Mouse (Mus musculus): ENCODE measurements around the gene Tmem120b. TPM values are rescaled to one million over a fixed set of nuclear protein-coding genes. Genes with fewer than 3 reads are reported as not detected.

Tmem120b gene
- total RNA-seq (2012; rRNA removed) (4.3 and 6.8 TPM in 2 replicates), polyA plus RNA-seq (2012; ENCODE audit: insufficient read depth in 1 of 2, insufficient read length in 2 of 2, low read depth in 1 of 2, low replicate concordance in 2 of 2, missing spikeins in 1 of 2) (1 to 10 TPM in 1 of 2 experiments, not detected in 1; 5.6 TPM)

DNA sequence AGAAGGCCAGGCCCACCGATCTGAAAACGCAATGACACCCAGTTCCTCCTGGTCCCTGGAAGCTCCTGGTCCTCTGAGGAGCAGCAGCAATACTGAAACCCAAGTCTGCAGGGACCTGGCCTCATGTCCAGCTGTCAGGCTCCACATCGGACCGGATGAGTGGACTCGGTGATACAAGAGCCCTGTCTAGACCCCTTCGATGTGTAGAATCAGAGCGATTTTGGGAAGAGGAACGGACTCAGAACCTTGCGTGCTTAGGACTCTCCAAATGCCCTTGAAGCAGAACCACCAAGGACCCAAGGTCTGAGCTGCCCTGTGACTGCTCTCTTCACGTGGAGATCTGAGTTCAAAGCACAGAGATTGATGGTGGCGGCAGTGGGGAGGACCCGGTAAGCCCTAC is at the start of gene Tmem120b:
Gene Tmem120b, plus strand, starts transcription at position 301 of the 400 bp plus-strand sequence.
- no peak for TF ChIP-seq TBP (IDR thresholded peaks at IDR 0.05; ENCODE audit: low read depth, low read length)
- no peak for TF ChIP-seq ELF1 (IDR thresholded peaks at IDR 0.05; ENCODE audit: low read depth, low read length)
- TF ChIP-seq JUND (IDR thresholded peaks at IDR 0.05; ENCODE audit: low read depth, low read length): no peak
- TF ChIP-seq CTCF (IDR thresholded peaks at IDR 0.05 in 2 of 3, conservative IDR thresholded peaks at IDR 0.05 in 1 of 3; ENCODE audit: control insufficient read depth in 1 of 3, insufficient read depth in 1 of 3, low read depth in 2 of 3, low read length in 3 of 3, poor library complexity in 1 of 3, severe bottlenecking in 1 of 3): no peak
- no peak for TF ChIP-seq MYC (IDR thresholded peaks at IDR 0.05; ENCODE audit: low read depth, low read length)
- TF ChIP-seq RCOR1 (IDR thresholded peaks at IDR 0.05; ENCODE audit: low read depth, low read length): no peak
- no peak for TF ChIP-seq MXI1 (IDR thresholded peaks at IDR 0.05; ENCODE audit: low read depth, low read length)
- peak; percentile 21 for DNase-seq (ENCODE audit: low read depth, low spot score)
- H3K27me3 ChIP-seq (ENCODE audit: control insufficient read depth in 1 of 2, insufficient read depth in 2 of 2, low read length in 2 of 2): no peaks in the 10 kb centered on the region
- H3K4me3 ChIP-seq (ENCODE audit: control insufficient read depth in 1 of 2, insufficient read depth in 1 of 2, low read depth in 2 of 2, low read length in 2 of 2): 0 out of 4 replicates have a peak within 1 kb of the TSS, but pooled peaks have one; percentile 1 to 18
- H3K9ac ChIP-seq (ENCODE audit: control insufficient read depth, low read depth, low read length, poor library complexity, severe bottlenecking): peak within 1 kb of the TSS; percentile 49
- H3K79me2 ChIP-seq (ENCODE audit: control insufficient read depth, insufficient read depth, low read length, poor library complexity): no peaks in the 10 kb centered on the region
- H3K4me1 ChIP-seq (ENCODE audit: control insufficient read depth in 1 of 2, insufficient read depth in 2 of 2, low read length in 2 of 2): peaks cover 0 to 6% of the 10 kb centered on the region in 2 experiments; a peak in 1 of 4 replicates
- H3K36me3 ChIP-seq (ENCODE audit: control insufficient read depth in 1 of 2, insufficient read depth in 2 of 2, low read length in 2 of 2): peaks cover 0 to 4% of the 10 kb centered on the region in 2 experiments; a peak in 1 of 4 replicates
- H3K27ac ChIP-seq (ENCODE audit: control insufficient read depth, low read depth, low read length): peak within 1 kb of the TSS; percentile 58
- H3K9me3 ChIP-seq (replicated peaks; ENCODE audit: insufficient read depth, low read length): no peaks in the 10 kb centered on the region

DNA sequence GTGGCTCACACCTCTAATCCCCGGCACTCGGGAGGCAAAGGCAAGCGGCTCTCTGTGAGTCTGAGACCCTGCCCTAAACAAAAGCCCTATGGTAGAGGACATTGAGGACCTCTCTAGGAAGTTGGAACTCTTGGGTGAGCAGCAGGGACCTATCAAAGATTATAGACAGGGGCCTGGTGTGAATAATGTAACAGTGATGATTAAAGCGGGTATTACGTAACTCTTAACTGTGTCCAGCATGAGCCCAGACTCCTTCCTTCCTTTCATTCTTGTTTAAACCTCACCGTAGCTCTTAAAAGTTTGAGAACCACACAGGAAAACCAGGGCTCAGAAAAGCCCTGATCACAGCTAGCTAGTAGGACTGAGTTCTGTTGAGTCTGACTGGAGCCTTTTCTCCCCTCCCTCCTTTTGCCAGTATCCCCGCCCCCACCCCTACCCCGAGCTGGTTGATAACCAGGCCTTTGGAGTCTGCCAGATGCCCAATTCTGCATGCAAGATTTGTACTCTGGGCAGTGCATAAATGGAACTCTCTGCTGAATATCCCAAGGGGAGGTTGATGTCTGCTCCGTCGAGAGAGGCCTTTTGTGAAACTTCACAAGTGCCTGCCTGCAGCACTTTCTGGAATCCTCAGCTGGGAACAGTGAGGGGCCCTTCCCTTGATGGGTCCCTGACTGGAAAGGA is 48.7 kb upstream of the Tmem120b start:
- H3K79me2 ChIP-seq (ENCODE audit: control insufficient read depth, insufficient read depth, low read length, poor library complexity): peaks cover 6% of the 10 kb centered on the region
- peaks cover 0 to 6% of the 10 kb centered on the region in 2 experiments; a peak in 2 of 4 replicates for H3K4me1 ChIP-seq (ENCODE audit: control insufficient read depth in 1 of 2, insufficient read depth in 2 of 2, low read length in 2 of 2)
- no peak overlapping the region for H3K27ac ChIP-seq (ENCODE audit: control insufficient read depth, low read depth, low read length)
- H3K36me3 ChIP-seq (ENCODE audit: control insufficient read depth in 1 of 2, insufficient read depth in 2 of 2, low read length in 2 of 2): peaks cover 0 to 6% of the 10 kb centered on the region in 2 experiments; a peak in 2 of 4 replicates
- H3K9ac ChIP-seq (ENCODE audit: control insufficient read depth, low read depth, low read length, poor library complexity, severe bottlenecking): no peak overlapping the region
- H3K27me3 ChIP-seq (ENCODE audit: control insufficient read depth in 1 of 2, insufficient read depth in 2 of 2, low read length in 2 of 2): no peaks in the 10 kb centered on the region
- H3K9me3 ChIP-seq (replicated peaks; ENCODE audit: insufficient read depth, low read length): no peaks in the 10 kb centered on the region
- H3K4me3 ChIP-seq (ENCODE audit: control insufficient read depth in 1 of 2, insufficient read depth in 1 of 2, low read depth in 2 of 2, low read length in 2 of 2): no peak overlapping the region
- TF ChIP-seq ZKSCAN1 (IDR thresholded peaks at IDR 0.05; ENCODE audit: low read depth, low read length) (no peak), GABPA (IDR thresholded peaks at IDR 0.05; ENCODE audit: low read depth, low read length) (no peak)
- DNase-seq (ENCODE audit: low read depth, low spot score): no peak

DNA sequence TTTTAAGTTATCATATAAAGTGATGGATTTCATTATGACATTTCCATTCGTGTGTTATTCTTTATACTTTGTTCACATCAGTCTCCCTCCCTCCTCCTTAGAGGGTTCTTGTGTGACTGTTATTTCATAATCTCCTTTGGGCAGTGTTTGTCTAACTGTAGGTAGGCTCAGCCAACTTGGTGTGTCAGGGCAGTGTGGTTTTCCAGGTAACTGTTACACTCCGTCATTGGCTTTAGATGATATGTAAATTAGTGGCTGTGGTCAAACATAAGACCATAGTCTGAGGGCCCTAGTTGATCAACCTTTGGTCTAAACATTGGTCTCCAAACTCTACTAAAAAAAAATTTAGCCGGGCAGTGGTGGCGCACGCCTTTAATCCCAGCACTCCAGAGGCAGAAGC is 47.8 kb upstream of the Tmem120b start:
- Histone ChIP-seq H3K4me3 (ENCODE audit: control insufficient read depth in 1 of 2, insufficient read depth in 1 of 2, low read depth in 2 of 2, low read length in 2 of 2) (no peak overlapping the region), H3K4me1 (ENCODE audit: control insufficient read depth in 1 of 2, insufficient read depth in 2 of 2, low read length in 2 of 2) (peaks cover 0 to 11% of the 10 kb centered on the region in 2 experiments; a peak in 2 of 4 replicates), H3K9me3 (replicated peaks; ENCODE audit: insufficient read depth, low read length) (no peaks in the 10 kb centered on the region), H3K27me3 (ENCODE audit: control insufficient read depth in 1 of 2, insufficient read depth in 2 of 2, low read length in 2 of 2) (no peaks in the 10 kb centered on the region), H3K36me3 (ENCODE audit: control insufficient read depth in 1 of 2, insufficient read depth in 2 of 2, low read length in 2 of 2) (peaks cover 0 to 10% of the 10 kb centered on the region in 2 experiments; a peak in 2 of 4 replicates), H3K9ac (ENCODE audit: control insufficient read depth, low read depth, low read length, poor library complexity, severe bottlenecking) (no peak overlapping the region), H3K27ac (ENCODE audit: control insufficient read depth, low read depth, low read length) (no peak overlapping the region), H3K79me2 (ENCODE audit: control insufficient read depth, insufficient read depth, low read length, poor library complexity) (peaks cover 3% of the 10 kb centered on the region)
- TF ChIP-seq RCOR1 (IDR thresholded peaks at IDR 0.05; ENCODE audit: low read depth, low read length) (no peak), POLR2A (IDR thresholded peaks at IDR 0.05; ENCODE audit: control insufficient read depth in 1 of 2, insufficient read depth in 1 of 2, low read depth in 1 of 2, low read length in 2 of 2, poor library complexity in 1 of 2) (no peak), MXI1 (IDR thresholded peaks at IDR 0.05; ENCODE audit: low read depth, low read length) (no peak), RAD21 (IDR thresholded peaks at IDR 0.05; ENCODE audit: low read depth, low read length) (no peak), EP300 (IDR thresholded peaks at IDR 0.05; ENCODE audit: low read depth in 1 of 2, low read length in 2 of 2) (no peak), TCF12 (IDR thresholded peaks at IDR 0.05; ENCODE audit: low read depth, low read length) (no peak), JUND (IDR thresholded peaks at IDR 0.05; ENCODE audit: low read depth, low read length) (no peak), MAFK (IDR thresholded peaks at IDR 0.05; ENCODE audit: borderline replicate concordance, low read depth, low read length) (no peak), USF2 (IDR thresholded peaks at IDR 0.05; ENCODE audit: borderline replicate concordance in 1 of 2, insufficient read depth in 1 of 2, low read depth in 1 of 2, low read length in 2 of 2) (no peak)
- no peak for DNase-seq (ENCODE audit: low read depth, low spot score)
